Mouse (Mus musculus) kidney, embryonic 16.5 days (tissue): ENCODE measurements around the gene Anks6. TPM values are rescaled to one million over a fixed set of nuclear protein-coding genes. Genes with fewer than 3 reads are reported as not detected.

Source experiments
- ATAC-seq: fragments of 200-750 bp; cut with Nextera tagmentation; 2 replicates; pipeline ENCODE4 v1.8.0; 2017; ENCODE audit warnings: moderate TSS enrichment; ENCODE audit not compliant: low FRiP score, low TSS enrichment
- H3K27ac ChIP-seq: fragments of 300-500 bp; sonication (generic); 2 replicates; pipeline ENCODE4 v1.5.1; 2014; ENCODE audit warnings: low read length
- H3K27me3 ChIP-seq: fragments of 300-500 bp; sonication (generic); 2 replicates; pipeline ENCODE4 v1.6.1; 2014; ENCODE audit warnings: low read length, control low read depth, mixed read lengths; ENCODE audit not compliant: insufficient read depth
- H3K36me3 ChIP-seq: fragments of 300-500 bp; sonication (generic); 2 replicates; pipeline ENCODE4 v1.6.1; 2014; ENCODE audit warnings: low read length, control low read depth, mixed read lengths; ENCODE audit not compliant: insufficient read depth
- H3K4me1 ChIP-seq: fragments of 300-500 bp; sonication (generic); 2 replicates; pipeline ENCODE4 v1.6.1; 2014; ENCODE audit warnings: low read length, control low read depth, mixed read lengths; ENCODE audit not compliant: insufficient read depth
- H3K4me2 ChIP-seq: fragments of 300-500 bp; sonication (generic); replicated peaks from 2 replicates; pipeline ENCODE4 v1.6.1; 2014; ENCODE audit warnings: low read depth, low read length
- H3K4me3 ChIP-seq: fragments of 300-500 bp; sonication (generic); 2 replicates; pipeline ENCODE4 v1.5.1; 2014; ENCODE audit warnings: mild to moderate bottlenecking, low read length
- H3K9ac ChIP-seq: fragments of 300-500 bp; sonication (generic); replicated peaks from 2 replicates; pipeline ENCODE4 v1.6.1; 2014; ENCODE audit warnings: low read length
- H3K9me3 ChIP-seq: fragments of 300-500 bp; sonication (generic); 2 replicates; pipeline ENCODE4 v1.6.1; 2016; ENCODE audit warnings: low read length, control low read depth
- WGBS: fragments of 180-500 bp; shearing (Covaris S2); extraction: QIAGEN DNeasy Blood & Tissue Kit; methylation state at CpG from one replicate; pipeline ENCODE4 v1.1.7; 2014; 5-methylcytosine and 5-hydroxymethylcytosine counted together
- polyA plus RNA-seq: library from polyadenylated mRNA; unstranded; fragments of >200 nt; fragmentation: Nextera tagmentation; extraction: Ambion mirVana; gene quantifications from 2 replicates; pipeline ENCODE4 v1.2.1, GENCODE M21; 2015

The Anks6 gene
- polyA plus RNA-seq, 1 experiment from 2014 or later, result 6.3 TPM

DNA sequence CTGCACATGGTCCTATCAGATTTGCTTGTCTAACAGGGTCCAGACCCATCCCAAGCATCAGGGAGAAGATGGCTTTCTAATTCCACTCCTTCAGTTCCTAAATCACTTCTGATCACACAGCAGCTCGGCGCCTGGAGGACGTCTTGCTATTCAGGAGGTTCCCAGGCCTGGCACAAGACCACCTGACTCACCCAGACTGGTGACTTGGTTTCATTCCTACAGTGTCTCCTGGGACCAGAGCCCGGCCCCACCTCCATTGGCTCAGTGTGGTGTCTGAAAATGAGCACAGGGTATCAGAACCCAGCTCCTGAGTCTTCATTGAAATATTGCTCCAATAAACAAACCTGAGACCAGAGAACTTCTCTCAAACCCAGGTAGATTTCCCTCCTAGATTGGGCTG, 75.1 kb downstream of the Anks6 start:
- no peak overlapping the region for H3K4me3 ChIP-seq
- no peak overlapping the region for H3K4me2 ChIP-seq
- H3K4me1 ChIP-seq, result no peaks in the 10 kb centered on the region
- 83% methylated on average over 4 of the region's 4 CpGs for WGBS
- H3K27me3 ChIP-seq, result no peaks in the 10 kb centered on the region
- no peaks in the 10 kb centered on the region for H3K9me3 ChIP-seq
- no peak for ATAC-seq
- no peak overlapping the region for H3K9ac ChIP-seq
- no peak overlapping the region for H3K27ac ChIP-seq
- no peaks in the 10 kb centered on the region for H3K36me3 ChIP-seq

DNA sequence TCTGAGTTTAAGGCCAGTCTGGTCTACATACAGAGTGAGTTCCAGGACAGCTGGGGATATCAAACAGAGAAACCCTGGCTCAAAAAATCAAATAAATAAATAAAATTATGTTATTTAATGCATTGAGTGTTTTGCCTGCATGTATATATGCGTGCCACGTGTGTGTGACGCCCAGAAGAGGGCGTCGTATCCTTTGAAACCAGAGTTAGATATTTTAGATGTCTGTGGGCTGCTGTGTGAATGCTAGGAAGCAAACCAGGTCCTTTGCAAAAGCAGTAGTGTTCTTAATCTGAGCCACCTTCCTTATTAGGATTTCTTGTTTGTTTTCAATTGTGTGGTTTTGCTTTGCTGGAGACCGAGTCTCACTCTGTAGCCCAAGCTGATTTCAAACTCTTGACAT, 78.9 kb downstream of the Anks6 start:
- WGBS, result 88% methylated on average over 6 of the region's 6 CpGs
- Histone ChIP-seq H3K4me2 (no peak overlapping the region), H3K4me1 (no peaks in the 10 kb centered on the region), H3K9me3 (no peaks in the 10 kb centered on the region), H3K36me3 (no peaks in the 10 kb centered on the region), H3K9ac (no peak overlapping the region), H3K27ac (no peak overlapping the region), H3K27me3 (no peaks in the 10 kb centered on the region), H3K4me3 (no peak overlapping the region)
- ATAC-seq, result no peak

DNA sequence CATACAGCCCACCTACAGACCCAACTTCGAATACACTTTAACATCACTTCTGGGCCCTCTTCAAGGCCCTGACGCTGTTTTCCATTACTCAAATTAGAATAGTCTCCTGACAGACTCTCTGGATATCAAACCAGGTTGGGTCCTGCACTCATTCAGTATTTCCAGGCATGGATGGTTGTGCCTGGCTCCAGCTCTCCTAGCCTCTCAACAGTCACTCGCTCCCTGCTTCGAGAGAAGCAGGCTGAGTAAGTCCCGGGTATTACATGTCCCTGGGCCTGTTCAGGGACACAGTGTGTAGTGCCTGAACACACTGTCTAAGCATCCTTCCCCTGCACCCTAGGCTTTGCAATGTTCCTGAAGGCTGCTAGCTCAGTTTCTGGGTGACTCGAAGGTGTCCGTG, 80.1 kb downstream of the Anks6 start:
- H3K9ac ChIP-seq, result no peak overlapping the region
- H3K4me3 ChIP-seq, result no peak overlapping the region
- H3K36me3 ChIP-seq, result no peaks in the 10 kb centered on the region
- no peaks in the 10 kb centered on the region for H3K4me1 ChIP-seq
- H3K27me3 ChIP-seq, result no peaks in the 10 kb centered on the region
- H3K9me3 ChIP-seq, result no peaks in the 10 kb centered on the region
- 90% methylated on average over 7 of the region's 7 CpGs for WGBS
- no peak overlapping the region for H3K4me2 ChIP-seq
- no peak overlapping the region for H3K27ac ChIP-seq
- ATAC-seq, result no peak

DNA sequence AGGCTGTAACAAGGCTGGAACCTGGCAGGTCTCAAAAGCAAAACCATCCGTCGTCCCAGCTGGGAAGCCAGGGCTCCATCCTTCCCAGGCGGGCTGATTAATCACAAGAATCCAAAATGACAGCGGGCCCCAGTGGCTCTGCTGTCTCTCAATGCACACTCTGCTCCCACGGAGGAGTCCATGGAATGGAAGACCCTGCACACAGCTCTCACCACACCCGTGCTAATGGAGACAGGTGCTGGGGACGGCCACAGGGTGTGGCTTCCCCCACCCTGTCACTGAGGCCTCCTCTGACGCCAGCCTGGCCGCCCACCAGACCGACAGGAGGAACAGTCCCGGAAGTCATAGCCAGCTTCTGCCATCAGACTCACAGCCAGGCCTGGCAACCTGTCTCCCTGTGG, 80.6 kb downstream of the Anks6 start:
- H3K9ac ChIP-seq, result no peak overlapping the region
- H3K36me3 ChIP-seq, result no peaks in the 10 kb centered on the region
- no peak overlapping the region for H3K4me2 ChIP-seq
- H3K4me3 ChIP-seq, result no peak overlapping the region
- H3K27ac ChIP-seq, result no peak overlapping the region
- no peaks in the 10 kb centered on the region for H3K27me3 ChIP-seq
- WGBS, result 76% methylated on average over 11 of the region's 11 CpGs
- H3K9me3 ChIP-seq, result no peaks in the 10 kb centered on the region
- H3K4me1 ChIP-seq, result no peaks in the 10 kb centered on the region
- no peak for ATAC-seq

DNA sequence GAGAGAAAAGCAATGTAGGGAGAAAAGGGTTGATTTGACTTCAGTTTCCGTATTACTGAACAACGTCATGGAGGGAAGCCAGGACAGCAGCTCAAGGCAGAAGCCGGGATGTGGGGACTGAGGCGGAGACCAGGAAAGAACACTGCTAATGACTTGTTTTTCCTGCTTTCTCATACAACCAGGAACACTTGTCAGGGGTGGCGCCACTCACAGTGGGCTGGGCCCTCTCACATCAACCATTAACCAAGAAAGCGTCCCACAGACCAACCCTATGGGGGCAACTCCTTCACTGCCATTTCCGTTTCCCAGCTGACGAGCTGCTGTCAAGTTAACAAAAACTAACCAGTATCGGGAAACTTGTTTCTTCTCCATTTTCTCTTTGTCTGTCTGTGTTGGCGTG, 83.9 kb downstream of the Anks6 start:
- Histone ChIP-seq H3K4me2 (no peak overlapping the region), H3K4me3 (no peak overlapping the region), H3K9me3 (no peaks in the 10 kb centered on the region), H3K27ac (no peak overlapping the region), H3K9ac (no peak overlapping the region), H3K4me1 (no peaks in the 10 kb centered on the region), H3K27me3 (no peaks in the 10 kb centered on the region), H3K36me3 (no peaks in the 10 kb centered on the region)
- 68% methylated on average over 10 of the region's 10 CpGs for WGBS
- no peak for ATAC-seq

DNA sequence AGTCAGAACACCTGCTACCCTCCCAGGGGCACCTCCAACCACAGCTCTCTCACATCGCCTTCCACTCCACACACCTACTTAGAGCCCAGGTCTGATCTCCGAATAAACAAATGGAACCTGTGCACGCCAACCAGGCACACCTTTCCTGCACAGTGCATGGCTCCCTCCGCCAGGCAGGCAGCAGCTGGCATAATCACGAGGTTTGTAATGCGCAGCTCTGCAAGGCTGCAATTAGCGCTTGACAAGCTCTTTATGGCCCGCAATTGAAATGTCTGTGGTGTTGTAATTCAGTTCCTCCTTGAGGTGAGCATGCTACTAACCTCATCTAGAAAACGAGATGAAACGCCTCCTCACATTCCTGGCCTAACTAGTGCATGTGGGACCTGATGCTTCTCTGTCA, 89.2 kb downstream of the Anks6 start:
- no peak overlapping the region for H3K4me2 ChIP-seq
- H3K9me3 ChIP-seq, result no peaks in the 10 kb centered on the region
- no peak overlapping the region for H3K9ac ChIP-seq
- H3K27ac ChIP-seq, result no peak overlapping the region
- no peaks in the 10 kb centered on the region for H3K27me3 ChIP-seq
- no peak overlapping the region for H3K4me3 ChIP-seq
- WGBS, result 37% methylated on average over 10 of the region's 10 CpGs
- no peaks in the 10 kb centered on the region for H3K36me3 ChIP-seq
- H3K4me1 ChIP-seq, result no peaks in the 10 kb centered on the region
- ATAC-seq, result no peak

DNA sequence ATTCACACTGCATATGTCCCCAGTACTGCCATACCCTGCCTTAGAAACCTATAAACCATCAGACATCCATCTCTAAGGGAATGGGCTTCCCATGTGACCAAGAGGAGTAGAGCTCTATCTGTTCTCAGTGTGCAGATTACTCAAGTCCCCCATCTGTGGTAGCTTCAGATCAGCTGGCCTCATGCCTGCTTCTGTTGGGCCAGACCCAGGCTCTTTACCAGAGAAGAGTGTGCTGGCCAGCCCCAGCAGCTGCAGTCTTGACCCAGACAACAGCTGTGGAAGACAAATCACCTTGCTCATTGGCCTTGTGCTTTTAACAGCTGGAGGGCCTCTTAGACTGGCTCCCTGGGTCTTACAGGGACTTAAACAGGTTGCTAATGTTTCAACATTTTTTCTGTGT, 90.7 kb downstream of the Anks6 start:
- no peak overlapping the region for H3K4me2 ChIP-seq
- no peak for ATAC-seq
- H3K36me3 ChIP-seq, result no peaks in the 10 kb centered on the region
- no peaks in the 10 kb centered on the region for H3K9me3 ChIP-seq
- H3K4me3 ChIP-seq, result no peak overlapping the region
- no peaks in the 10 kb centered on the region for H3K4me1 ChIP-seq
- H3K27ac ChIP-seq, result no peak overlapping the region
- no peak overlapping the region for H3K9ac ChIP-seq
- no peaks in the 10 kb centered on the region for H3K27me3 ChIP-seq

Other genes with a start within 250 kb of the Anks6 start
- 0.11 and 0.13 TPM in 2 replicates for gene Gabbr2, start 65.6 kb downstream of the Anks6 start, polyA plus RNA-seq
- gene Galnt12, start 34.5 kb upstream of the Anks6 start, polyA plus RNA-seq, result 10.1 and 10.7 TPM in 2 replicates
- 26.5 and 29.1 TPM in 2 replicates for gene Col15a1, start 150.7 kb upstream of the Anks6 start, polyA plus RNA-seq